Mouse (Mus musculus): ENCODE results near the gene Borcs6. TPM values are rescaled to one million over a fixed set of nuclear protein-coding genes. Genes with fewer than 3 reads are reported as not detected.
A peak's percentile ranks its signal among the peaks of the same experiment; 100 is the strongest.

Gene Borcs6
- total RNA-seq, 2 experiments from 2014 or later = 27.8 to 30.4 TPM

GRCm38 (mm10) chr11:69050748-69051147 is 8.8 kb upstream of the Borcs6 start:
- no peak for DNase-seq

GRCm38 (mm10) chr11:69051771-69052170 is 7.7 kb upstream of the Borcs6 start:
- no peak for DNase-seq

GRCm38 (mm10) chr11:69052824-69053421 is 6.6 kb upstream of the Borcs6 start:
- no peak for DNase-seq

DNA sequence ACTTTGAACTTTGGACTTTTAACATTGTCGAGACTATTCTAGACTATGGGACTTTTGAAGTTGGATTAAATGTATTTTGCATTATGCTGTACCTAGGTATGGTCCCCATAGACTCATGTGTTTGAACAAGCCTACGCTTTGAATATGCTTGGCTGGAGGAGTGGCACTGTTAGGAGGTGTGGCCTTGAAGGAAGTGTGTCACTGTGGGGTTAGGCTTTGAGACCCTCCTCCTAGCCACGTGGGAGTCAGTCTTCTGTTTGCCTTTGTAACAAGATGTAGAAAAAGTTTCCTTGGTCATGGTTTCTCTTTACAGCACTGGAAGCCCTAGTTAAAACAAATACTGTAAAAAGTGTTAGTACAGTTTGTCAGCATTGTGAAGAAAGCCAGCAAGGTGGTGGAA is 5.7 kb upstream of the Borcs6 start:
- no peak for DNase-seq

DNA sequence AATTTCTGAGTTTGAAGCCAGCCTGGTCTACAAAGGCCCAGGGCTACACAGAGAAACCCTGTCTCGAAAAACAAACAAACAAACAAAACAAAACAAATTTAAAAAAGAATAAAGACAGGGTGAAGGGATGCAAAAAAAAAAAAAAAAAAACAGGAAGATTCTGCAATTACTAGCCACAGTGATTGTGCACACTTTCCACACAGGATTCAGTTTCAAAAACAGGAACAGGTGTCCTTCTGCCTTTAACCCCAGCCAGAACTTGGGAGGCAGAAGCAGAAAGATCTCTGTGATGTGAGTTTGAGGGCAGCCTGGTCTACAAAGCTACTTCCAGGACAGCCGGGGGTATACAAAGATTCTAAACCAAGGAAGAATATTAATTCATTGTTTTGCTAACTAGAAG is 1.3 kb upstream of the Borcs6 start:
- no peak for DNase-seq

GRCm38 (mm10) chr11:69058729-69059356 is 674 bp upstream of the Borcs6 start:
- no peak for DNase-seq

DNA sequence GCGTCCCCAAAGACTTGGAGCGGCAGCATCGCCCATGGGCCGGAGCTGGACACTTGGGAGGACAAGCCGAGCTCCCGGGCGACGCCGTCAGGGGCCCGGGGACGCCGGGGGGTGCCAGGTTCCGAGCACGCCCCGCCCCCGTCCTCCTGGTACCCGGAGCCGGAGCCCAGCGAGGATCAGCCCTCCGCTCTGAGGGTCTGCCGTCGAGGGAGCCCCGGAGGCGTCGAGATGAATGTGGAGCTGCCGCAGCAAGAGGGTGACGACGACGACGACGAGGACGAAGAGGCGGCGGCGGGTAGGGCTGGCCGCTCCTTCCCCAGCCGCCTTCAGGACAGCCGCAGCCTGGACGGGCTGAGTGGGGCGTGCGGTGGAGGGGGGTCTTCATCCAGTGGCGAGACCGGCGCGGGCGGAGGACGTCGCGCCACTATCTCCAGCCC is 476 bp downstream of the Borcs6 start:
- no peak for DNase-seq

DNA sequence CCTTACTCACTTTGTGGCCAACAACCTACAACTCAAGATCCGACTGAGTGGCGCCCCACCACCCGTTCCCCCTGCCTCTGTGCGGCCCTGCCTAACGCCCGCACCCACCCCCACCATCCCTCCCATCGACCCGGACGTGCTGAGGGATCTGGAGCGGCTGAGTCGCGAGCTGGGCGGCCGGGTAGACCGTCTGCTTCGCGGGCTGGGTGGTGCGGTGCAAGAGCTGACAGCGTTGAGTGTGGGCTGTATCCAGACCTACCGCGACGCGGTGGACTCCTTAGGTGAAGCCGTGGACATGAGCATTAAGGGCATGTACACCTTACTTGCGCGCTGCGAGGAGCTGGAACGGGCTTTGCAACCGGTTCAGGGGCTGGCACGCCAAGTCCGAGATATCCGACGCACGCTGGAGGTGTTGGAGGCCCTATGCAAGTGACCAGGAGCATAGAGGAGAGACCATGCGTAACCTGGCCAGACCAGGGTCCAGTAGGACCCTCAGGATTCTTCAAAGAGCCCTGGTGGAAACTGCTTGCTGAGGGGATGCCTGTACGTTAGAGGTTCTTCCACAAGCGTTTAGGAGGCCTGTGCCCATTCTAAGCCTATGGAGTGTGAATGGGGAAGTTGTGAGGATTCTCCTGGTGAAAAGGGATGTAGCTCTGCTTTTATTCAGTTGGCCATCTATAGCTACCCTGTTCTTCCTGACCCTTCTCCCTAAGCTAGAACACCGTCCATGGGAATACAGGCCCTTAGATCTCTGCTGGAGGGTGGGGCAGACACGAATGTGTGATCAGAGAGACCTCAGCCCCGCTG is 1.1 kb downstream of the Borcs6 start:
- DNase-seq = no peak

DNA sequence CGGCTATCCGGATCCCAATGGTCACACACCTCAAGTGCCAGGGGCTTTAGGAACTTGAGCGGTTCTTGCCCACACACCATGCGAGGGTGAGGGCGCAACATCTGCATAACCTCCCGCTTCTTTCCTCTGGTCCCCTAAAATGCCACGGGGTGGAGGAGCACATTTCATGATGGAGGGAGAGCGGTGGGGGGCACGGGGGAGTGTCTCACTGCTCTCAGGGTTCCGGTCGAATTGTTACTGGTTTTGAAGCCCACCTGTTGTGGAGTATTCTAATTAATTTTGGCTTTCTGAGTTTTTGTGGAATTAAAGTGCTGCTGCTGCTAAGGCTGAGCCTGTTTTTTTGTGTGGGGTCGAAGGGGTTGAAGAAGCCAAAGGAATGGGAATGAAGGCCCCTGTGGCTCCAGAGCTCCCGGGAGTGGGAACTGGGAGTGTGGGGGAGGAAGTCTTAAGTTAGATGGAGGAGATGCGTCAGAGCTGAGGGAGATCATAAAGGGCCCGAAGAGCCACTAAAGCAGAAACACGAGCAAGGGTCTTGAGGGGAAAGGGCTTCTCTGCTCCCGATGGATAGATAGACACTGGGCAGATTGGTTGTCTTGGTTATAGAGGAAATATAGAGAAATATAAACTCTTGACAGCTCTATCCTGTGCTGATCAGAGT is 1.9 kb downstream of the Borcs6 start:
- DNase-seq = no peak

- peak; percentile 75 to 82 for DNase-seq
Measured at GRCm38 (mm10) chr11:69062194-69062760, 2.8 kb downstream of the Borcs6 start.

GRCm38 (mm10) chr11:69062761-69063224 is 3.3 kb downstream of the Borcs6 start:
- peak; percentile 95 to 98 for DNase-seq

DNA sequence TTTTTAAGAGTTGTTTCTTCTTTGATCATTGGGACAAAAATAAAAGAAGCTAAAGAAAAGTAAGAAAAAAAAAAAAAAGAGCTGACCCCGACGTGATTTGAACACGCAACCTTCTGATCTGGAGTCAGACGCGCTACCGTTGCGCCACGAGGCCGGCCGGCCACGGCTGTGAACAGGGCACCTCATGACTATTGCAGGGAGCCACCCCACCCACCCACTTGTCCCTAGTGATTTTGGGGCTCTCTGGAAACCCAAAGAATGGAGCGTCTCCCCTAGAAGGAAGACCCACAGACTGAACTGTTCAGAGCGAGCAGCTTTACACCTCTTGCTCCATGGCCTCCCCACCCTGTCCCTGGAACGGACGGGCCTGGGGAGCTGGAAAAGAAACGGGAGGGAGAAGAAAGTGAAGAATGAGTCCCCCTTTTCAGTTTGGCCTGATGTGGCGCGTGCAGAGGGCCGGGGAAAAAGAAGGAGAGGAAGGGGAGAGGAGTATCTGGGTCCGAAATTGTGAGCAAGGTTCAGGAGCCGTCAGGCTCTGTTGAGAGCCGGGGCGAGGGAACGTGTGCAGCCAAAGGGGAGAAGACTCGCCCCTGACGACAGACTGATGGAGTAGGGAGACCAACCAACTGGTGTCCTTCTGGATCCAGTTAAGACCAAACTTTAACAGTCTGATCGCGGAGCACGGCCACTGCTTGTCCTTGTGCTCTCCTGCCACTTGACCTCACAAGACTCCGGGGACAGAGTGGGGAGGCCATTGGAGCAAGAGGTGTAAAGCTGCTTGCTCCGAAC is 4.1 kb downstream of the Borcs6 start:
- DNase-seq = peak; percentile 70 to 76

GRCm38 (mm10) chr11:69064259-69065133 is 5.0 kb downstream of the Borcs6 start:
- DNase-seq = no peak

DNA sequence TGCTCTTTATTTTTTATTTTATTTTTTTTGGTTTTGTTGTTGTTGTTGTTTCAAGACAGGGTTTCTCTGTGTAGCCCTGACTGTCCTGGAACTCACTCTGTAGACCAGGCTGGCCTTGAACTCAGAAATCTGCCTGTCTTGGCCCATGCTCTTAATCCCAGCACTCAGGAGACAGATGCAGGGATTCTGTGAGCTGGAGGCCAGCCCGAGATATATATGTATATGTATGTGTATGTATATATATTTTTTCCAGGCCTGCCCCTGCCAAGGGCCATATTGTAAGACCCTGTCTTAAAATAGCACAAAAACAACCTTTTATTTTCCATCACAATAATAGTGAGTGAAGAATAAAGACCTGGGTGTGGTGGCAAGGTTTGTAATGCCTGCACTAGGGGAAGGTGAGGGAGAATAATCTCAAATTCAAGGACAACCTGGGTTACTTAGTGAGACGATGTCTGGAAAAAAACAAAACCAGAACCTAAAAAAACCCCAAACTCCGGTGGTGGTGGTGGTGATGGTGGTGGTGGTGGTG is 5.9 kb downstream of the Borcs6 start:
- DNase-seq = no peak

GRCm38 (mm10) chr11:69066163-69066861 is 6.8 kb downstream of the Borcs6 start:
- peak in 1 of 2 experiments; percentile 56 for DNase-seq

DNA sequence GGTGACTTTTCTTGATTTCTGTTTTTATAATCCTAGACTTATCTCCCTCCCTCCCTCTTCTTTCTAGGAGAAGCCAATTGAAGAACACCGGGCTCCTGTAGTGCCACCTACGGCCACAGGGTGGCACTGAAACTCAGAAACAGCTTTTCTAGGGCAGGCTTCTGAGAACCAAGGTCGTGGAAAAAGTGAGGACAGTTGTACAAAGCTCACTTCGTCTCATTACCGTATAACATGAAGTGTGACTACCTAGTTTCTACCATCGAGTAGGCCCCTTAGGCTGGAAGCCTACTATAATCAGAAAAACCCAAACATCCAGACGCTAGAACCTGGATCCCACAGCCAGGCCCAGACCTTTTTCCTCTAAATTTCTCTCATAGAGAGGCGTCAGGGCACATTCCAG is 7.4 kb downstream of the Borcs6 start:
- peak; percentile 85 to 88 for DNase-seq

- no peak for DNase-seq
Measured at GRCm38 (mm10) chr11:69067601-69068000, 8.1 kb downstream of the Borcs6 start.

- DNase-seq = no peak
Measured at GRCm38 (mm10) chr11:69070093-69070492, 10.6 kb downstream of the Borcs6 start.

DNA sequence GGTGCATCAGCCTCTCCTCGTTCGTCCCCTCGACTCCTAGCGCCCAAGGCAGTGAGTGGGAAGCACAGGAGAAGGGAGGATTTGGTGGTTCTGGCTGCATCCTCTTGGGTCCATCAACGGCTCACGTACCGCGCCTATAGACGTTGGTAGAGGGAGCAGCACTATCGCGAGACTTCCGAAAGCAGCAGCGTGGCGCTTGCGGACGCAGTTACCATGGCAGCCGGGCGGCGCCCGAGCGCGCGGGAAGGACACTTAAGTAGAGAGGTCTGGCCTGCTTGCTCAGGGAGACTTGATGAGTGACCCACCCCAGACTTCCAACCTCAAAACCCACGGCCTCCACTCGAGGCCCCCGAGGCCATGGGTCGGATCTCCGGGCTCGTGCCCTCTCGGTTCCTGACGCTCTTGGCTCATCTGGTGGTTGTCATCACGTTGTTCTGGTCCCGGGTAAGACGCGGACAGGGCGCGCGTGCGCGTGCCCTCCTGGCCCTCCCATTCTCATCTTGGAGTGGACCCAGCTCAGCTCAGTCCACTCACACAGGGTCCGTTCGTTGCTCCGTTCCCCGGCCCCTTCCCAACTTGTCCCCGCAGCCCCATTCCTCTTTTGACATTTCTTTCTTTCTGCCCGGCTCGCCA is 11.2 kb downstream of the Borcs6 start, which contains the start of gene Tmem107:
Gene Tmem107, plus strand, starts transcription at position 217 of the 633 bp plus-strand sequence.
- DNase-seq = peak; percentile 92 to 94

All from layer of hippocampus, postnatal 36 days (tissue).